In the genomic region with DNA sequence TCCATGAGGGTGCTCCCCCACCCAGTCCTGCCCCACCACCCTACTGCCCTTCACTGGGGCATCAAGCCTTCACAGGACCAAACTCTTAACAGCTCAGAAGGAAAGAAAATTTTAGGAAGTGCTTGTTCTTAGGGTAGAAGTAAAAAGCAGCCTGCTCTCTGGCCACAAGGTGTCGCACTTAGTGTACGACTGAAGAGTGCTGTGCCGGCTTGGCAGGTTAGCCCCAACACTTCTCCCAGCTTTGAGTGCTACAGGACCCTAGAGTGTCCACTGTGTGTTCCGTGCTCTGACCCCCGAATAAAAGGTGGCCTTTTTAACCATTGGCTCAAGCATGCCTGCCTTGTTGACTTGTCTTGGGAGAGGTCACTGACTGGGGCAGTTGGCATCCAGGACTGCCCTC, we compare ENCODE assay signal across 8 mouse cellular contexts. TPM values are rescaled to one million over a fixed set of nuclear protein-coding genes. Genes with fewer than 3 reads are reported as not detected.
DNase-seq lines count a peak whose midpoint lies in the region; ATAC-seq lines count a peak whose summit lies in the region.
"Had no signal": no experiment of that assay in that cellular context is flagged by ENCODE, and none has a peak within 500 bp of the region (broad histone marks: within the 10 kb centered on the region; RNA-seq: fewer than 3 reads in every experiment).

No protein-coding gene starts in this region.

- H3K4me2 ChIP-seq in midbrain, embryonic 13.5 days (replicated peaks): no peak overlapping the region

- no peaks in the 10 kb centered on the region for H3K9me3 ChIP-seq in midbrain, embryonic 13.5 days

- H3K4me3 ChIP-seq in midbrain, embryonic 13.5 days (replicated peaks): no peak overlapping the region
- H3K4me3 ChIP-seq: myocyte had no signal

- peaks cover 45% of the 10 kb centered on the region for H3K36me3 ChIP-seq in midbrain, embryonic 13.5 days

- WGBS in midbrain, embryonic 13.5 days: 7% methylated on average over 5 of the region's 5 CpGs

- peaks cover 19% of the 10 kb centered on the region for H3K4me1 ChIP-seq in midbrain, embryonic 13.5 days (replicated peaks)

- H3K27ac ChIP-seq in midbrain, embryonic 13.5 days: no peak overlapping the region

- peak; percentile 76 for DNase-seq in adipocyte (ENCODE audit: low spot score)
- peak; percentile 69 for DNase-seq in cerebellum, adult 9-11 months
- DNase-seq in gastrocnemius, adult 18-20 months (ENCODE audit: low spot score): peak; percentile 74
- DNase-seq in hindlimb bud, embryonic 11.5 days (ENCODE audit: extremely low spot score, low read depth, low spot score): peak; percentile 81
- DNase-seq in left cerebral cortex, postnatal 25 days (ENCODE audit: low spot score in 2 of 2): peak; percentile 74 to 75
- peak; percentile 33 for DNase-seq in spleen, adult 12 weeks (ENCODE audit: low spot score)

- intact Hi-C loops in left cerebral cortex, postnatal 25 days (cut with DNase I): no loop called here

- no peaks in the 10 kb centered on the region for H3K27me3 ChIP-seq in midbrain, embryonic 13.5 days

- H3K9ac ChIP-seq in midbrain, embryonic 13.5 days (replicated peaks): no peak overlapping the region

- peak; percentile 61 for ATAC-seq in midbrain, embryonic 13.5 days

RNA-seq across cellular contexts. Expression of gene C1qtnf12, which starts 2.8 kb away (rescaled TPM):
- 10 to 100 TPM; 16.9 to 19.7 TPM for total RNA-seq in gastrocnemius, adult 18-20 months (2021)
- 10 to 100 TPM; 12.8 to 21.8 TPM for total RNA-seq in left cerebral cortex, postnatal 25 days (2021)
- polyA plus RNA-seq in midbrain, embryonic 13.5 days (2015; fragmentation: Nextera tagmentation; extraction: Ambion mirVana): 8.2 and 11.0 TPM in 2 replicates

RNA-seq across cellular contexts. Expression of gene Ube2j2, which starts 15.6 kb away (rescaled TPM):
- 10 to 100 TPM; 62.3 to 66.4 TPM for total RNA-seq in gastrocnemius, adult 18-20 months (2021)
- 10 to 100 TPM; 71.9 to 72.7 TPM for total RNA-seq in left cerebral cortex, postnatal 25 days (2021)
- 128 and 135 TPM in 2 replicates for polyA plus RNA-seq in midbrain, embryonic 13.5 days (2015; fragmentation: Nextera tagmentation; extraction: Ambion mirVana)

RNA-seq across cellular contexts. Expression of gene B3galt6, which starts 33.2 kb away (rescaled TPM):
- total RNA-seq in gastrocnemius, adult 18-20 months (2021): 1 to 10 TPM; 1.3 TPM
- 10 to 100 TPM in 1 of 2 experiments, 1 to 10 TPM in 1; 9.7 to 10.5 TPM for total RNA-seq in left cerebral cortex, postnatal 25 days (2021)
- 25.0 and 26.9 TPM in 2 replicates for polyA plus RNA-seq in midbrain, embryonic 13.5 days (2015; fragmentation: Nextera tagmentation; extraction: Ambion mirVana)

RNA-seq across cellular contexts. Expression of gene Sdf4, which starts 33.4 kb away (rescaled TPM):
- 10 to 100 TPM; 77.2 to 85.0 TPM for total RNA-seq in gastrocnemius, adult 18-20 months (2021)
- total RNA-seq in left cerebral cortex, postnatal 25 days (2021): 100 to 1,000 TPM; 182 to 184 TPM
- 125 and 128 TPM in 2 replicates for polyA plus RNA-seq in midbrain, embryonic 13.5 days (2015; fragmentation: Nextera tagmentation; extraction: Ambion mirVana)

RNA-seq across cellular contexts. Expression of gene Tnfrsf4, which starts 54.4 kb away (rescaled TPM):
- 1 to 10 TPM; 1.2 to 1.3 TPM for total RNA-seq in gastrocnemius, adult 18-20 months (2021)
- 1 to 10 TPM; 2.0 to 2.1 TPM for total RNA-seq in left cerebral cortex, postnatal 25 days (2021)
- polyA plus RNA-seq in midbrain, embryonic 13.5 days (2015; fragmentation: Nextera tagmentation; extraction: Ambion mirVana): 0.57 TPM in 2 replicates

Comparison
In these comparisons a context has a peak if more than half of its experiments do, and no peak if none do; other contexts are left out.
1. RNA of gene B3galt6, which starts 33.2 kb away (total RNA-seq): 9.7 to 10.5 TPM in left cerebral cortex, postnatal 25 days; 1.3 TPM in gastrocnemius, adult 18-20 months; every median in the first group is over 4 times any median in the second.
2. Peak in every context shown above with its lines, with median percentiles within 50 percentile points of each other: DNase-seq.